Mouse (Mus musculus) embryonic facial prominence, embryonic 11.5 days (tissue): Measurements from ENCODE around the gene Dlgap1. TPM values are rescaled to one million over a fixed set of nuclear protein-coding genes. Genes with fewer than 3 reads are reported as not detected.

Source experiments
- ATAC-seq: fragments of 200-750 bp; cut with Nextera tagmentation; replicated peaks from 2 replicates; pipeline ENCODE4 v1.8.0; 2017; ENCODE audit warnings: low read depth; ENCODE audit not compliant: insufficient number of reproducible peaks, low FRiP score, low TSS enrichment
- DNase-seq: peaks from one replicate; pipeline ENCODE4 v3.0.0-alpha.2; 2015; ENCODE audit warnings: low spot score
- H3K27ac ChIP-seq: fragments of 300-500 bp; sonication (generic); replicated peaks from 2 replicates; pipeline ENCODE4 v1.5.1; 2014; ENCODE audit warnings: mild to moderate bottlenecking, low read depth, low read length, control low read depth
- H3K27me3 ChIP-seq: fragments of 300-500 bp; sonication (generic); 2 replicates; pipeline ENCODE4 v1.6.1; 2014; ENCODE audit warnings: mild to moderate bottlenecking, low read length, moderate library complexity, mixed read lengths; ENCODE audit not compliant: control insufficient read depth, insufficient read depth
- H3K36me3 ChIP-seq: fragments of 300-500 bp; sonication (generic); replicated peaks from 2 replicates; pipeline ENCODE4 v1.6.1; 2014; ENCODE audit warnings: low read depth, mild to moderate bottlenecking, low read length, moderate library complexity, mixed read lengths; ENCODE audit not compliant: control insufficient read depth, insufficient read depth
- H3K4me1 ChIP-seq: fragments of 300-500 bp; sonication (generic); 2 replicates; pipeline ENCODE4 v1.6.1; 2014; ENCODE audit warnings: low read length, mixed read lengths; ENCODE audit not compliant: control insufficient read depth, insufficient read depth
- H3K4me2 ChIP-seq: fragments of 300-500 bp; sonication (generic); 2 replicates; pipeline ENCODE4 v1.6.1; 2014; ENCODE audit warnings: low read depth, mild to moderate bottlenecking, control low read depth, low read length, moderate library complexity
- H3K4me3 ChIP-seq: fragments of 300-500 bp; sonication (generic); 2 replicates; pipeline ENCODE4 v1.5.1; 2014; ENCODE audit warnings: low read depth, low read length, control low read depth
- H3K9ac ChIP-seq: fragments of 300-500 bp; sonication (generic); replicated peaks from 2 replicates; pipeline ENCODE4 v1.6.1; 2014; ENCODE audit warnings: mild to moderate bottlenecking, control low read depth, low read length
- H3K9me3 ChIP-seq: fragments of 300-500 bp; sonication (generic); replicated peaks from 2 replicates; pipeline ENCODE4 v1.6.1; 2016; ENCODE audit warnings: mild to moderate bottlenecking, low read length, inconsistent platforms, mixed read lengths; ENCODE audit not compliant: control insufficient read depth
- WGBS: fragments of 180-500 bp; shearing (Covaris S2); extraction: QIAGEN DNeasy Blood & Tissue Kit; methylation state at CpG from one replicate; pipeline ENCODE4 v1.1.7; 2014; 5-methylcytosine and 5-hydroxymethylcytosine counted together
- polyA plus RNA-seq: library from polyadenylated mRNA; unstranded; fragments of >200 nt; fragmentation: Nextera tagmentation; extraction: Ambion mirVana; gene quantifications from 2 replicates; pipeline ENCODE4 v1.2.1, GENCODE M21; 2014

The Dlgap1 gene
- polyA plus RNA-seq, 1 experiment from 2014 or later, result 2.4 TPM

DNA sequence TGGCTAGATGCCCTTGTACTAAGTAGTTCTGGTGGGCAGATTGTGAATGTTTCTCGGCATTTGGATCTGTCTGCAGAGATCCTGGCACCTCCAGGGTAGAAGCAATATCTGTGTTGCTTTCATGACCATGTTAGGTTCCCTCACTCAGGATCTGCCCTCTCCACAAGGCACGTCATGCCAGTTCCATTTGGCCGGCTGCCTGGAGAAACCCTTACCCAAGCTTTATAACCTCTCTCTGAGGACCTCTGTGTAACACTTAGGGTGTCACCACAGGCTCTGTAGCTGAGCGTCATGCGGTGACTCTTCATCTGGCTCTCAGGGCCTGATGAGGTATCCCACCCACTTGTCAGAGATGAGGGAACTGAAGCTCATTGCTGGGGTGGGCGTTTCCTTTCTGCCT is 353.1 kb downstream of the Dlgap1 start:
- Histone ChIP-seq H3K27ac (no peak overlapping the region), H3K27me3 (no peaks in the 10 kb centered on the region), H3K4me2 (no peak overlapping the region), H3K9ac (no peak overlapping the region), H3K4me3 (no peak overlapping the region), H3K36me3 (no peaks in the 10 kb centered on the region), H3K9me3 (no peaks in the 10 kb centered on the region), H3K4me1 (no peaks in the 10 kb centered on the region)
- 87% methylated on average over 6 of the region's 6 CpGs for WGBS
- DNase-seq, result no peak
- no peak for ATAC-seq

DNA sequence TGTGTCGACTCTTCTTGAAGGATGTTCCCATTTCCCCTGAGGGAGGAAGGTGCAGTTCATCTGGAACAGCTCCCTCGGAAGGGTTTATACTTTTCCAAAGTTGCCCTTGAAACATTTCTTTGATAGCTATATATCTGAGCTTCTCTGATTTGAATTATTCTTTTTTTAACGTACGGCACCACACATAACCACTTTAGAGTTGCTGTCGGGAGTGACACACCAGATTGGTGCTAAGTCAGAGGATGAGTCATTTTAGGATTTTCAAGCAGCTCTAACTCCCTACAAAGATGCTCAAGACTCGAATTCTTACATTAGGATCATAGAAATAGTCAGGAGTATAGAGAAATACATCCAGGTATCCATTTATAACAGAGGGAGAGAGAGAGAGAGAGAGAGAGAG is 364.6 kb downstream of the Dlgap1 start:
- ATAC-seq, result no peak
- no peak for DNase-seq
- H3K27me3 ChIP-seq, result no peaks in the 10 kb centered on the region
- no peaks in the 10 kb centered on the region for H3K4me1 ChIP-seq
- no peak overlapping the region for H3K4me3 ChIP-seq
- WGBS, result 84% methylated on average over 6 of the region's 6 CpGs
- no peaks in the 10 kb centered on the region for H3K36me3 ChIP-seq
- no peaks in the 10 kb centered on the region for H3K9me3 ChIP-seq
- H3K27ac ChIP-seq, result no peak overlapping the region
- no peak overlapping the region for H3K9ac ChIP-seq
- H3K4me2 ChIP-seq, result no peak overlapping the region

GRCm38 (mm10) chr17:70334171-70334570 is 365.3 kb downstream of the Dlgap1 start:
- peak; percentile 30 for DNase-seq
- H3K9ac ChIP-seq, result no peak overlapping the region
- H3K27me3 ChIP-seq, result no peaks in the 10 kb centered on the region
- no peaks in the 10 kb centered on the region for H3K9me3 ChIP-seq
- ATAC-seq, result no peak
- no peaks in the 10 kb centered on the region for H3K4me1 ChIP-seq
- WGBS, result 32% methylated on average over 3 of the region's 3 CpGs
- H3K4me2 ChIP-seq, result no peak overlapping the region
- H3K4me3 ChIP-seq, result no peak overlapping the region
- H3K27ac ChIP-seq, result no peak overlapping the region
- no peaks in the 10 kb centered on the region for H3K36me3 ChIP-seq

DNA sequence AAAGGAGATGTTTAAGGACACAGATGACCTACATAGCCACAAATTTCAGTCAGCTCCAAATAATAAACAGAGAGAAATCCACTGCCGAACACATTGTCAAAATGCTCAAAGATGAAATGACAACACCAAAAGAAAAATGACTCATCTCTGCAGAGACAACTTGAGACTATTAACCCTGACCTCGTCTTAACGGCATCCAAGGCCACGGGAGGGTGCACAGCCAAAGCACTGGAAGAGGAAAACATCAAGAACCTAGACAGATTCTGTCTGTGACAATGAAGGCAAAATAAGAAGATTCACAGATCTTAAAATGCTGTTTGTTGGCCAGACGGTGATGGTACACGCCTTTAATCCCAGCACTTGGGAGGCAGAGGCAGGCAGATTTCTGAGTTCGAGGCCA is 370.9 kb downstream of the Dlgap1 start:
- Histone ChIP-seq H3K9ac (no peak overlapping the region), H3K4me1 (no peaks in the 10 kb centered on the region), H3K4me3 (no peak overlapping the region), H3K36me3 (no peaks in the 10 kb centered on the region), H3K9me3 (no peaks in the 10 kb centered on the region), H3K4me2 (no peak overlapping the region), H3K27ac (no peak overlapping the region), H3K27me3 (no peaks in the 10 kb centered on the region)
- ATAC-seq, result no peak
- DNase-seq, result no peak
- 84% methylated on average over 7 of the region's 7 CpGs for WGBS

DNA sequence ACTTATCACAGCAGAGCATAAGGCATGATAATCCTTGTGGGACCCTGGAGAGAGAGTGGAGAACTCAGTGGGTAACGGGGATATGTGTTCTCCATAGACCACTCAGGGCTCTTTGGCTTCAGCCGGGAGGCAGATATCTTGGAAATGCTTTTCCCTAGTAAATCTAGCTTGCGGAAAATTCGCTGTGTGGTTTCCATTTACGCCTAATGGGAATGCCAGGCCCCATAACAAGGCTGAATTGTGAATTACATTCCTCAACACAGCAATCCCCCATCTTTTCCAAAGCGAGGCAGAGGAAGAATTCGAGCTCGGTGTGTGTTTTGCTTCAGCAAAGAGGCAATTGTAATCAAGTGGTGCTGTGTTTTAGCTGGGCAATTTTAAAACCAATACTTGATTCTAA is 372.4 kb downstream of the Dlgap1 start:
- no peaks in the 10 kb centered on the region for H3K4me1 ChIP-seq
- DNase-seq, result peak; percentile 47
- WGBS, result 37% methylated on average over 8 of the region's 8 CpGs
- H3K27ac ChIP-seq, result no peak overlapping the region
- no peak overlapping the region for H3K4me3 ChIP-seq
- H3K27me3 ChIP-seq, result no peaks in the 10 kb centered on the region
- no peaks in the 10 kb centered on the region for H3K9me3 ChIP-seq
- no peaks in the 10 kb centered on the region for H3K36me3 ChIP-seq
- no peak overlapping the region for H3K9ac ChIP-seq
- ATAC-seq, result no peak
- no peak overlapping the region for H3K4me2 ChIP-seq

GRCm38 (mm10) chr17:70341920-70342319 is 373.0 kb downstream of the Dlgap1 start:
- H3K36me3 ChIP-seq, result no peaks in the 10 kb centered on the region
- peak; percentile 55 for DNase-seq

GRCm38 (mm10) chr17:70347403-70347802 is 378.5 kb downstream of the Dlgap1 start:
- H3K36me3 ChIP-seq, result no peaks in the 10 kb centered on the region
- DNase-seq, result no peak
- H3K27me3 ChIP-seq, result no peaks in the 10 kb centered on the region
- H3K4me2 ChIP-seq, result no peak overlapping the region
- no peaks in the 10 kb centered on the region for H3K4me1 ChIP-seq
- no peak for ATAC-seq
- H3K9ac ChIP-seq, result no peak overlapping the region
- WGBS, result 81% methylated on average over 4 of the region's 4 CpGs
- H3K9me3 ChIP-seq, result no peaks in the 10 kb centered on the region
- H3K27ac ChIP-seq, result no peak overlapping the region
- no peak overlapping the region for H3K4me3 ChIP-seq

More at GRCm38 (mm10) chr17:70341920-70342319, 373.0 kb downstream of the Dlgap1 start:
- H3K4me1 ChIP-seq, result no peaks in the 10 kb centered on the region
- no peak overlapping the region for H3K27ac ChIP-seq
- no peaks in the 10 kb centered on the region for H3K27me3 ChIP-seq
- WGBS, result 68% methylated on average over 6 of the region's 6 CpGs
- ATAC-seq, result no peak
- no peak overlapping the region for H3K9ac ChIP-seq
- H3K4me3 ChIP-seq, result no peak overlapping the region
- no peaks in the 10 kb centered on the region for H3K9me3 ChIP-seq
- H3K4me2 ChIP-seq, result no peak overlapping the region

- no peak overlapping the region for H3K4me2 ChIP-seq
- DNase-seq (no peak), ATAC-seq (no peak)
- no peaks in the 10 kb centered on the region for H3K4me1 ChIP-seq
- no peak overlapping the region for H3K4me3 ChIP-seq
- no peaks in the 10 kb centered on the region for H3K9me3 ChIP-seq
- no peak overlapping the region for H3K27ac ChIP-seq
- H3K9ac ChIP-seq, result no peak overlapping the region
- 83% methylated on average over 3 of the region's 3 CpGs for WGBS
- H3K27me3 ChIP-seq, result no peaks in the 10 kb centered on the region
- no peaks in the 10 kb centered on the region for H3K36me3 ChIP-seq
Measured at GRCm38 (mm10) chr17:70363561-70363960, 394.7 kb downstream of the Dlgap1 start.
